Mouse (Mus musculus) hindbrain, embryonic 15.5 days (tissue): ENCODE measurements at regions not wholly inside any gene's neighbourhood (a gene's known extent, or its start where the extent isn't known, plus 50 kb on each side); places are given as distances from the start of the nearest gene placed in this dataset.

ENCODE experiments used
- ATAC-seq: fragments of 200-750 bp; cut with Nextera tagmentation; 2 replicates; pipeline ENCODE4 v1.8.0; 2017; ENCODE audit warnings: low read depth, moderate number of reproducible peaks, moderate TSS enrichment; ENCODE audit not compliant: low FRiP score
- H3K27ac ChIP-seq: fragments of 300-500 bp; sonication (generic); replicated peaks from 2 replicates; pipeline ENCODE4 v1.5.1; 2015; ENCODE audit warnings: mild to moderate bottlenecking, inconsistent platforms
- H3K27me3 ChIP-seq: fragments of 300-500 bp; sonication (generic); 2 replicates; pipeline ENCODE4 v1.6.1; 2015; ENCODE audit warnings: control low read depth, inconsistent platforms
- H3K36me3 ChIP-seq: fragments of 300-500 bp; sonication (generic); 2 replicates; pipeline ENCODE4 v1.6.1; 2015; ENCODE audit warnings: control low read depth, inconsistent platforms
- H3K4me1 ChIP-seq: fragments of 300-500 bp; sonication (generic); replicated peaks from 2 replicates; pipeline ENCODE4 v1.6.1; 2015; ENCODE audit warnings: control low read depth, inconsistent platforms
- H3K4me2 ChIP-seq: fragments of 300-500 bp; sonication (generic); 2 replicates; pipeline ENCODE4 v1.6.1; 2015; ENCODE audit warnings: moderate library complexity, mild to moderate bottlenecking, inconsistent platforms
- H3K4me3 ChIP-seq: fragments of 300-500 bp; sonication (generic); 2 replicates; pipeline ENCODE4 v1.5.1; 2015; ENCODE audit warnings: mild to moderate bottlenecking, inconsistent platforms
- H3K9ac ChIP-seq: fragments of 300-500 bp; sonication (generic); 2 replicates; pipeline ENCODE4 v1.6.1; 2015; ENCODE audit warnings: inconsistent platforms
- H3K9me3 ChIP-seq: fragments of 300-500 bp; sonication (generic); 2 replicates; pipeline ENCODE4 v1.6.1; 2016; ENCODE audit warnings: control low read depth, inconsistent platforms
- WGBS: fragments of 180-500 bp; shearing (Covaris S2); methylation state at CpG from one replicate; pipeline ENCODE4 v1.1.7; 2015; 5-methylcytosine and 5-hydroxymethylcytosine counted together

DNA sequence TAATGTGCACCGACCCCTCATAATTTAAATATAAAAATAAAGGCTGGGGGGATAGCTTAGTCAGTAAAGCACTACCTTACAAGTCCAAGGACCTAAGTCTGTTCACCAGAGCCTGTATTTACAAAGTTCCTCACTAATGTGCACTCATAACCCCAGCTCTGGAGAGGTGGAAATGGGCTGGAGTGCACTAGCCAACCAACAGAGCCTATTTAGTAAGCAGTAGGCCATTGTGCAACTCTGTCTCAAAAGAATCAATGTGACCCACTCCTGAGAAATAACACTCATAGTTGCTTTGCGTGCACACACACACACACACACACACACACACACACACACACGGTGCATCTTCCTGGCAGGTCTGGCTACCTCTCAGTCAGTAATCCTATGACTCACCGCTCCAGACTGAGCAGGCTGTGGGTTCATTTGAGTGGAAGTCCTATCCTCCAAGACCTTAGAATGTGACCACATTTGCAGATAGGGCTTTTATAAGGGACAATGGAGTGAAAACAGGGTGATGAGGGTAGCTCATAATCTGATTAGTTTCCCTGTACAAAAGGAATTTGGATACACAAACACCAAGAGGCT is 256.9 kb downstream of the Bcor start:
- Histone ChIP-seq H3K4me3 (no peak overlapping the region), H3K9me3 (no peaks in the 10 kb centered on the region), H3K27ac (no peak overlapping the region), H3K9ac (no peak overlapping the region), H3K36me3 (no peaks in the 10 kb centered on the region), H3K27me3 (0 out of 2 replicates have a peak, but pooled peaks cover 3% of the 10 kb centered on the region), H3K4me2 (no peak overlapping the region), H3K4me1 (no peaks in the 10 kb centered on the region)
- ATAC-seq = no peak
- 95% methylated on average over 4 of the region's 4 CpGs for WGBS

DNA sequence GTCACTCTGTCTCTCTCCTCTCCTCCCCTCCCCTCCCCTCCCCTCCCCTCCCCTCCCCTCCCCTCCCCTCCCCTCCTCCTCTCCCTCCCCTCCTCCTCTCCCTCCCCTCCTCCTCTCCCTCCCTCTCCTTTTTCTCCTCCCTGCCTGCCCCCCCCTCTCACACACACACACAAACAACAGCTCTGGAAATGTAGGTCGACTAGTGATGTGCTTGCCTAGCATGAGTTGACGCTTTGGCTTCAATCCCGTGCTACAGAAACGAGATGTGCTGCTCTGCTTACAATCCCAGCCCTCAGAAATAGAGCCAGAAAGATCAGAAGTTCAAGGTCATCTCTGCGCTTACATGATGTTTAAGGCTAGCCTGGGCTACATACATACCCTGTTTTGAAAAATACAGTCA is 254.9 kb downstream of the Bcor start:
- no peaks in the 10 kb centered on the region for H3K9me3 ChIP-seq
- H3K27me3 ChIP-seq = 0 out of 2 replicates have a peak, but pooled peaks cover 3% of the 10 kb centered on the region
- 66% methylated on average over 5 of the region's 5 CpGs for WGBS
- H3K4me2 ChIP-seq = no peak overlapping the region
- ATAC-seq = no peak
- no peak overlapping the region for H3K4me3 ChIP-seq
- H3K27ac ChIP-seq = no peak overlapping the region
- H3K36me3 ChIP-seq = no peaks in the 10 kb centered on the region
- no peaks in the 10 kb centered on the region for H3K4me1 ChIP-seq
- H3K9ac ChIP-seq = no peak overlapping the region

- H3K9me3 ChIP-seq = no peaks in the 10 kb centered on the region
- H3K27me3 ChIP-seq = 0 out of 2 replicates have a peak, but pooled peaks cover 2% of the 10 kb centered on the region
- no peak overlapping the region for H3K9ac ChIP-seq
- no peak overlapping the region for H3K4me3 ChIP-seq
- peak; percentile 30; the same call in 1 of the 2 replicates for ATAC-seq
- H3K27ac ChIP-seq = no peak overlapping the region
- no peaks in the 10 kb centered on the region for H3K4me1 ChIP-seq
- 43% methylated on average over 6 of the region's 6 CpGs for WGBS
- H3K36me3 ChIP-seq = no peaks in the 10 kb centered on the region
- no peak overlapping the region for H3K4me2 ChIP-seq
Measured at GRCm38 (mm10) chrX:11907167-11907566, 253.0 kb downstream of the Bcor start.

- Histone ChIP-seq H3K27me3 (no peaks in the 10 kb centered on the region; the same call in 1 of the 2 replicates), H3K4me3 (no peak overlapping the region), H3K36me3 (no peaks in the 10 kb centered on the region), H3K9ac (no peak overlapping the region), H3K27ac (no peak overlapping the region), H3K4me2 (no peak overlapping the region), H3K9me3 (no peaks in the 10 kb centered on the region), H3K4me1 (no peaks in the 10 kb centered on the region)
- WGBS = 50% methylated on average over 10 of the region's 10 CpGs
- no peak for ATAC-seq
Measured at GRCm38 (mm10) chrX:11915984-11916383, 244.2 kb downstream of the Bcor start.

DNA sequence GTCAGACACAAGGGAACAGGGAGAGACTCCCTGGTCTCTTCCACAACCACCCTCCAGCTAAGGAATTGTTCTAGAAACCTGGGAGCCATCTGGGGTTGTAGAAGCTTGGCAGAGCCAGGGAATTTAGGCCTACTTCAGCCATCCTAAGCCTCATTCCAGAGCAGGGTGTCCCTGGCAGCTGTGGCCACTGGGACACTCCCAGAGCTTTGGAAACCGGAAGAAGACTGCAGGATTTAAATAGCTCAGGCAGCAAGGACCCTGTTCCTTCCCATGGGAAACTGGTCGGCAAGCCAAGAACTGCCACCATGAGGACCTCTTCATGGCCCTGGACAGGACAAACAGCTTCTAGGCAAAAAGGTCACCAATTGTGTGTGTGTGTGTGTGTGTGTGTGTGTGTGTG is 239.9 kb downstream of the Bcor start:
- ATAC-seq = no peak
- Histone ChIP-seq H3K36me3 (no peaks in the 10 kb centered on the region), H3K9ac (no peak overlapping the region), H3K4me2 (no peak overlapping the region), H3K27ac (no peak overlapping the region), H3K4me3 (no peak overlapping the region), H3K4me1 (no peaks in the 10 kb centered on the region), H3K9me3 (no peaks in the 10 kb centered on the region), H3K27me3 (no peaks in the 10 kb centered on the region; the same call in 1 of the 2 replicates)
- 77% methylated on average over 2 of the region's 2 CpGs for WGBS

- Histone ChIP-seq H3K4me3 (no peak overlapping the region), H3K36me3 (no peaks in the 10 kb centered on the region), H3K9ac (no peak overlapping the region), H3K4me1 (no peaks in the 10 kb centered on the region), H3K4me2 (no peak overlapping the region), H3K27me3 (peaks cover 4% of the 10 kb centered on the region; the same call in 1 of the 2 replicates), H3K27ac (no peak overlapping the region), H3K9me3 (no peaks in the 10 kb centered on the region)
- WGBS = 76% methylated on average over 3 of the region's 3 CpGs
- no peak for ATAC-seq
Measured at GRCm38 (mm10) chrX:11924639-11925302, 235.4 kb downstream of the Bcor start.

- ATAC-seq = no peak
- no peak overlapping the region for H3K9ac ChIP-seq
Measured at GRCm38 (mm10) chrX:11926868-11927535, 233.2 kb downstream of the Bcor start.

GRCm38 (mm10) chrX:11929448-11929847 is 230.7 kb downstream of the Bcor start:
- 61% methylated on average over 6 of the region's 6 CpGs for WGBS

More at GRCm38 (mm10) chrX:11926868-11927535, 233.2 kb downstream of the Bcor start:
- no peak overlapping the region for H3K4me2 ChIP-seq
- 27% methylated on average over 10 of the region's 10 CpGs for WGBS
- no peaks in the 10 kb centered on the region for H3K4me1 ChIP-seq
- H3K27me3 ChIP-seq = peaks cover 4% of the 10 kb centered on the region; the same call in 1 of the 2 replicates
- H3K36me3 ChIP-seq = no peaks in the 10 kb centered on the region
- H3K4me3 ChIP-seq = no peak overlapping the region
- H3K9me3 ChIP-seq = no peaks in the 10 kb centered on the region
- no peak overlapping the region for H3K27ac ChIP-seq

GRCm38 (mm10) chrX:11931432-11931831 is 228.7 kb downstream of the Bcor start:
- no peak overlapping the region for H3K9ac ChIP-seq
- H3K36me3 ChIP-seq = no peaks in the 10 kb centered on the region
- H3K27ac ChIP-seq = no peak overlapping the region
- no peak overlapping the region for H3K4me3 ChIP-seq
- 48% methylated on average over 9 of the region's 9 CpGs for WGBS
- no peaks in the 10 kb centered on the region for H3K9me3 ChIP-seq
- H3K4me2 ChIP-seq = no peak overlapping the region
- ATAC-seq = no peak
- no peaks in the 10 kb centered on the region for H3K27me3 ChIP-seq
- no peaks in the 10 kb centered on the region for H3K4me1 ChIP-seq

More at GRCm38 (mm10) chrX:11929448-11929847, 230.7 kb downstream of the Bcor start:
- no peak overlapping the region for H3K27ac ChIP-seq
- no peak overlapping the region for H3K4me3 ChIP-seq
- H3K27me3 ChIP-seq = peaks cover 4% of the 10 kb centered on the region; the same call in 1 of the 2 replicates
- no peaks in the 10 kb centered on the region for H3K9me3 ChIP-seq
- no peaks in the 10 kb centered on the region for H3K4me1 ChIP-seq
- ATAC-seq = no peak
- H3K4me2 ChIP-seq = no peak overlapping the region
- H3K9ac ChIP-seq = no peak overlapping the region
- H3K36me3 ChIP-seq = no peaks in the 10 kb centered on the region

- H3K4me1 ChIP-seq = no peaks in the 10 kb centered on the region
- ATAC-seq = no peak
- 51% methylated on average over 5 of the region's 5 CpGs for WGBS
- H3K27ac ChIP-seq = no peak overlapping the region
- H3K4me3 ChIP-seq = no peak overlapping the region
- H3K4me2 ChIP-seq = no peak overlapping the region
- no peaks in the 10 kb centered on the region for H3K9me3 ChIP-seq
- H3K36me3 ChIP-seq = no peaks in the 10 kb centered on the region
- no peaks in the 10 kb centered on the region for H3K27me3 ChIP-seq
- H3K9ac ChIP-seq = no peak overlapping the region
Measured at GRCm38 (mm10) chrX:11935337-11935736, 224.8 kb downstream of the Bcor start.

GRCm38 (mm10) chrX:11940246-11940645 is 219.9 kb downstream of the Bcor start:
- Histone ChIP-seq H3K4me2 (no peak overlapping the region), H3K27ac (no peak overlapping the region), H3K4me1 (peaks cover 5% of the 10 kb centered on the region; the same call in 1 of the 2 replicates), H3K9me3 (no peaks in the 10 kb centered on the region), H3K36me3 (no peaks in the 10 kb centered on the region), H3K27me3 (0 out of 2 replicates have a peak, but pooled peaks cover 4% of the 10 kb centered on the region), H3K4me3 (no peak overlapping the region), H3K9ac (no peak overlapping the region)
- ATAC-seq = no peak
- 93% methylated on average over 2 of the region's 2 CpGs for WGBS

DNA sequence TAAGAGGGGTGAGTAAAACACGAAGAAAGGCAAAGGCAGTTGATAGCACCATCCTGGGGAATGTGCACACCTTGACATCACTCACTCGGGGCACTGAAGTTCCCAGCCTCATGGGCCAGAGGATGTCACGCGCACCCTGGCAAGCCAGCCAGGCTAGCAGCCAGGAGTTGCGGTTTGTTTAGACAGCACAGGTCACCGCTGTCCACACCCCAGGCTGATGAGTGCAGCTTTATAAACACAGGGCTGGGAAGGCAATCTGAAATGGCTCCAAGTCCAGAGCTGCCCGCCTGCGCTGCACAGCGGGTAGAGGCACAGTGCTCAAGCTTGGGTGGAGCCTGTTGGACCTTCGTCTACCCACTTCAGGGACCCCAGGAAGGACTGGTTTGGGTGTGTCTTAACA is 216.8 kb downstream of the Bcor start:
- Histone ChIP-seq H3K27me3 (0 out of 2 replicates have a peak, but pooled peaks cover 4% of the 10 kb centered on the region), H3K27ac (no peak overlapping the region), H3K9ac (no peak overlapping the region), H3K36me3 (no peaks in the 10 kb centered on the region), H3K4me1 (peaks cover 5% of the 10 kb centered on the region; the same call in 1 of the 2 replicates), H3K9me3 (no peaks in the 10 kb centered on the region), H3K4me3 (no peak overlapping the region), H3K4me2 (no peak overlapping the region)
- ATAC-seq = no peak
- 64% methylated on average over 10 of the region's 10 CpGs for WGBS
